Mouse (Mus musculus) olfactory bulb, adult 2 months (tissue): ENCODE measurements around the gene Hdac9.

Source experiments
- CTCF ChIP-seq: fragments of 200-500 bp; IDR thresholded peaks from 2 replicates; pipeline ENCODE4 v1.5.1; 2012; ENCODE audit warnings: low read depth, mild to moderate bottlenecking, low read length, moderate library complexity; ENCODE audit not compliant: insufficient read depth
- POLR2A ChIP-seq: fragments of 200-500 bp; IDR thresholded peaks from 2 replicates; pipeline ENCODE4 v1.6.1; 2012; ENCODE audit warnings: mild to moderate bottlenecking, low read depth, low read length, moderate library complexity; ENCODE audit not compliant: insufficient read depth

GRCm38 (mm10) chr12:34550268-34550667 is 366.6 kb downstream of the Hdac9 start:
- TF ChIP-seq POLR2A (no peak), CTCF (no peak)
